Mouse (Mus musculus) cerebellum, adult (tissue): ENCODE results near the gene Vmn2r35.
"Not testable (repeated sequence)": the region's sequence is repeated elsewhere in the genome, so short reads cannot be mapped to it uniquely, and the experiment has no call there.

ENCODE experiments used
- ATAC-seq: cut with Nextera tagmentation; 2 replicates; pipeline ENCODE4 v1.9.2; 2017; ENCODE audit warnings: mild to moderate bottlenecking, moderate library complexity, mixed read lengths; ENCODE audit not compliant: insufficient number of reproducible peaks, low FRiP score, low TSS enrichment

The Vmn2r35 gene

GRCm38 (mm10) chr7:7819767-7820166 lies at the start of gene Vmn2r35:
Gene Vmn2r35, minus strand, starts transcription at chr7:7819867.
- ATAC-seq: not testable (repeated sequence)

GRCm38 (mm10) chr7:7794196-7794595 lies 25.5 kb downstream of the Vmn2r35 start:
- ATAC-seq: not testable (repeated sequence)
